Mouse (Mus musculus) central nervous system, embryonic 14 days (tissue): ENCODE data around the gene Stradb. TPM values are rescaled to one million over a fixed set of nuclear protein-coding genes. Genes with fewer than 3 reads are reported as not detected.

Experiments
- polyA plus RNA-seq: library from polyadenylated mRNA; depleted of rRNA; stranded (reverse); fragments of >200 nt; gene quantifications from 2 replicates; pipeline ENCODE4 v1.2.3, GENCODE M21; 2012; rRNA removed

Gene Stradb
- polyA plus RNA-seq = 35.0 and 39.7 TPM in 2 replicates

DNA sequence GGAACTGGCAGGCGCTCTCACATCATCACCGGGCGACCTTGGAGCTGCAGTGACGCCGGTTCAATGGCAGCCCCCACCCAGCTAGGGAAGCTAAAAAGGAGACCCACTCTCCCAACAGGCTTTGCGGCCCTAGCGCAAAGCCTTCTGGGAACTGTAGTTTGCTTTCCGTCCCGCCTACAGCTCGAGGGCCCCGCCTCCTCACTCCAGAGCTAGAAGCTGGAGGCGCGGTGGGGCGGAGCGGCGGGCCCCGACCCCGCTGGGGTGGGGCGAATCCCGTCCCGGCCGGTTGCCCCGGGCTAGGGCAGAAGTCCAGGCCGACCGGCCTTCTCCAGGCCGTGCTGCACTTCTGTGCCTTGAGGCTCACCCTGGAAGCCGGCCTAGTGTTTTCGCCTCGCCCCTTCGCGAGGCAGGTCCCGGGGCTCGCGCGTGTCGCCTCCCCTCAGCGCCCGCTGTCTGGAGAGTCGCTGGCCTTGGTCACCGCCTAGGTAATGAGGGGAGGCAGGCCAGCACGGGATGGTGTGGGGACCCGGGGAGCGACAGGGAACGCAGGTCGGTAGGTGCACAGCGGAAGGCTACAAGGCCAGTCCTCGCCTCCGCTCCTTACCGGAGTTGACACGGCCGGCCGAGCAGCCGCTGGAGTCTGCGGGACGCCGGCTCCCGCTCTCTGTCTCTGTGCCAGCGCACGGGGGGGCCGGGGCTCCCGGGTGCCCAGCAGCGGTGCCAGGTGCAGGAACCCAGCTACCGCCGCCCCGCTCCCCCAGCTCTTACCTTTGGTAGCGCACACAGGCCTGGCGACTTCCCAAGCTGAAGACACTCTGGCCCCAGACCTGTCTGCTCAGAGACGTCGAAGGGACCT lies at the start of gene Stradb, which contains the start of gene Trak2:
Gene Stradb (plus strand): TSS at position 157 of the 856 bp plus-strand sequence.
Gene Trak2 (minus strand): TSS at position 65 of the 856 bp plus-strand sequence.

Other genes with a start within 250 kb of the Stradb start
- gene Casp8, start 178.1 kb upstream of the Stradb start, polyA plus RNA-seq = 3.3 and 5.7 TPM in 2 replicates
- 20.6 and 20.8 TPM in 2 replicates for gene Trak2, start 92 bp upstream of the Stradb start, polyA plus RNA-seq
- 0.03 and 0.05 TPM in 2 replicates for gene C2cd6, start 121.4 kb downstream of the Stradb start, polyA plus RNA-seq
- gene Tmem237, start 146.9 kb downstream of the Stradb start, polyA plus RNA-seq = 34.5 and 37.3 TPM in 2 replicates
- 2.8 and 3.0 TPM in 2 replicates for gene Mpp4, start 189.9 kb downstream of the Stradb start, polyA plus RNA-seq